ENCODE assay signal across 23 mouse cellular contexts in genomic region chr7:126347098-126347497, GRCm38 (mm10). TPM values are rescaled to one million over a fixed set of nuclear protein-coding genes. Genes with fewer than 3 reads are reported as not detected.
"Had no signal": no experiment of that assay in that cellular context is flagged by ENCODE, and none has a peak within 500 bp of the region (broad histone marks: within the 10 kb centered on the region; RNA-seq: fewer than 3 reads in every experiment).

No protein-coding gene starts in this region.

- H3K27ac ChIP-seq: gastrocnemius, adult 2 months; heart, adult 2 months; hindbrain, embryonic 13.5 days; hindbrain, embryonic 15.5 days; hindbrain, postnatal 0 days; kidney, postnatal 0 days; limb, embryonic 13.5 days; limb, embryonic 15.5 days; liver, embryonic 12.5 days; liver, embryonic 14.5 days had no signal

- H3K9ac ChIP-seq: heart, embryonic 12.5 days; hindbrain, embryonic 13.5 days; hindbrain, embryonic 15.5 days; limb, embryonic 13.5 days; limb, embryonic 15.5 days; liver, embryonic 12.5 days; liver, embryonic 14.5 days had no signal

- H3K27me3 ChIP-seq: hindbrain, embryonic 13.5 days; hindbrain, embryonic 15.5 days; limb, embryonic 15.5 days; liver, embryonic 12.5 days had no signal

- H3K4me1 ChIP-seq: heart, embryonic 12.5 days had no signal

- H3K9me3 ChIP-seq: heart, embryonic 12.5 days; hindbrain, embryonic 13.5 days; hindbrain, embryonic 15.5 days; limb, embryonic 13.5 days; limb, embryonic 15.5 days; liver, embryonic 12.5 days had no signal

- ATAC-seq: hindbrain, postnatal 0 days; liver, embryonic 12.5 days had no signal

- DNase-seq: gastrocnemius, adult 2 months; gastrocnemius, postnatal 14 days; gastrocnemius, postnatal 36 days; heart, adult 11 months; heart, adult 2 months; heart, postnatal 10 days; heart, postnatal 36 days; kidney, adult 18-20 months; kidney, adult 8-10 months; kidney, postnatal 14 days; kidney, postnatal 36 days; layer of hippocampus, adult 9-11 months; layer of hippocampus, postnatal 36 days; left cerebral cortex, postnatal 4 days had no signal

- H3K36me3 ChIP-seq: heart, embryonic 12.5 days; hindbrain, embryonic 13.5 days; hindbrain, embryonic 15.5 days; limb, embryonic 13.5 days; limb, embryonic 15.5 days; liver, embryonic 12.5 days had no signal

- H3K4me3 ChIP-seq: gastrocnemius, adult 2 months; heart, adult 2 months; heart, embryonic 12.5 days; hindbrain, embryonic 13.5 days; hindbrain, embryonic 15.5 days; limb, embryonic 13.5 days; limb, embryonic 15.5 days; liver, embryonic 12.5 days had no signal

- H3K4me2 ChIP-seq: heart, embryonic 12.5 days; hindbrain, embryonic 13.5 days; hindbrain, embryonic 15.5 days; limb, embryonic 13.5 days; limb, embryonic 15.5 days had no signal

RNA-seq across cellular contexts. Expression of gene Lat, which starts 22.3 kb away (rescaled TPM):
- total RNA-seq: gastrocnemius, adult 2 months had no signal
